ENCODE assay signal across 8 mouse cellular contexts in genomic region chr4:129542592-129543141, GRCm38 (mm10). TPM values are rescaled to one million over a fixed set of nuclear protein-coding genes. Genes with fewer than 3 reads are reported as not detected.
DNase-seq lines count a peak whose midpoint lies in the region; ATAC-seq lines count a peak whose summit lies in the region.

Hdac1 (minus strand) TSS chr4:129542713.

- H3K4me1 ChIP-seq in lung, embryonic 16.5 days (replicated peaks; ENCODE audit: control insufficient read depth, insufficient read depth, low read length) = peaks cover 18% of the 10 kb centered on the region

- H3K27me3 ChIP-seq in lung, embryonic 16.5 days (ENCODE audit: control insufficient read depth, insufficient read depth, low read depth, low read length) = no peaks in the 10 kb centered on the region

- under 1% methylated on average over 46 of the region's 46 CpGs for WGBS in lung, embryonic 16.5 days

- ATAC-seq in hematopoietic stem cell, adult 5-6 weeks (replicated peaks in 1 of 2; ENCODE audit: insufficient read depth in 1 of 2, low FRiP score in 2 of 2, low TSS enrichment in 1 of 2, low read depth in 1 of 2, poor library complexity in 2 of 2, severe bottlenecking in 2 of 2) = peak; percentile 96
- peak; percentile 100 for ATAC-seq in lung, embryonic 16.5 days (ENCODE audit: low read depth)

- H3K36me3 ChIP-seq in lung, embryonic 16.5 days (ENCODE audit: control insufficient read depth, insufficient read depth, low read length) = peaks cover 6% of the 10 kb centered on the region; the same call in 1 of the 2 replicates

- peak within 1 kb of the TSS; percentile 88 for H3K4me2 ChIP-seq in lung, embryonic 16.5 days (ENCODE audit: low read depth, low read length)

- H3K27ac ChIP-seq in lung, embryonic 16.5 days (ENCODE audit: low read length) = peak within 1 kb of the TSS; percentile 77

- peak within 1 kb of the TSS; percentile 93 for H3K9ac ChIP-seq in lung, embryonic 16.5 days (ENCODE audit: low read length)

- H3K4me3 ChIP-seq in lung, embryonic 16.5 days (ENCODE audit: low read length) = peak within 1 kb of the TSS; percentile 94

- peak; percentile 82 for DNase-seq in MEL-GATA-1-ER (ENCODE audit: extremely low read depth, low read depth)
- peak; percentile 97 for DNase-seq in cerebellum, adult 8-10 months
- DNase-seq in forelimb bud, embryonic 11.5 days (ENCODE audit: low read depth, low spot score) = peak; percentile 96
- peak; percentile 89 for DNase-seq in layer of hippocampus, adult 9-10 months (ENCODE audit: low spot score)
- peak; percentile 96 for DNase-seq in ovary, postnatal 10 days (ENCODE audit: low spot score)
- peak; percentile 97 to 98 for DNase-seq in thymus, postnatal 10 days (ENCODE audit: low spot score in 2 of 2)

- no peaks in the 10 kb centered on the region for H3K9me3 ChIP-seq in lung, embryonic 16.5 days (ENCODE audit: control insufficient read depth, low read length)

RNA-seq across cellular contexts. Expression of gene Hdac1, which starts in this region (rescaled TPM):
- 104 TPM in 2 replicates for total RNA-seq in hematopoietic stem cell, adult 5-6 weeks (2017)
- polyA plus RNA-seq in lung, embryonic 16.5 days (2015; fragmentation: Nextera tagmentation; extraction: Ambion mirVana) = 243 and 247 TPM in 2 replicates

Comparison
In these comparisons a context has a peak if more than half of its experiments do, and no peak if none do; other contexts are left out.
1. Peak in every context shown above with its lines: DNase-seq, ATAC-seq, H3K4me3 ChIP-seq and H3K27ac ChIP-seq.